Mouse (Mus musculus): ENCODE measurements at regions not wholly inside any gene's neighbourhood (a gene's known extent, or its start where the extent isn't known, plus 50 kb on each side); places are given as distances from the start of the nearest gene placed in this dataset.

DNA sequence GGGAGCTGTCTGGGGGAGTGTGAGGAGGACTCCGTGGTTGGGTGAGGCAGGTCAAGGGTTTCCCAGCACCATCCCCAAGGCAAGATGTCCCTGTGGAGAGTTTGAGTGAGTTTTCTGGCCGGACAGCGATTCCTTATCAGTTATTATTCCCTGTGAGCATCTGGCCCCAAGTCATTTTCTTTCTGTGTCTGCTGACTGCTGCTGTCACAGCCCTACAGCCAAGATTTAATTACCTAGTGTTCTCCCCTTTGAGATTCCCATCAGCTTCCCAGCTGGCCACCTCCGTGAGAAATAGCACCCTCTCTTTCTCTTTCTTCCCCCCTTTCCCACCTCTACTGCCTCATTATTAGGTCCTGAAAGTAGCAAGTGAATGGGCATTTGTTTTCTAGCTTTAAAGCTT lies 88.4 kb downstream of the Cmpk2 start:
- H3K9me3 ChIP-seq (replicated peaks; ENCODE audit: control insufficient read depth, low read length, poor library complexity, severe bottlenecking), result no peaks in the 10 kb centered on the region
- no peak overlapping the region for H3K4me3 ChIP-seq (ENCODE audit: low read depth, low read length)
- H3K9ac ChIP-seq (ENCODE audit: low read depth, low read length), result no peak overlapping the region
- H3K4me2 ChIP-seq (ENCODE audit: low read length), result no peak overlapping the region
- 1% methylated on average over 4 of the region's 4 CpGs for WGBS
- H3K36me3 ChIP-seq (ENCODE audit: control insufficient read depth, insufficient read depth, low read length), result no peaks in the 10 kb centered on the region
- H3K4me1 ChIP-seq (ENCODE audit: control insufficient read depth, insufficient read depth, low read length), result peaks cover 9% of the 10 kb centered on the region
- no peak for ATAC-seq
- no peak overlapping the region for H3K27ac ChIP-seq (ENCODE audit: low read length)
- H3K27me3 ChIP-seq (ENCODE audit: control insufficient read depth, insufficient read depth, low read depth, low read length), result no peaks in the 10 kb centered on the region

GRCm38 (mm10) chr12:26551168-26551926 lies 82.3 kb downstream of the Cmpk2 start:
- peak overlapping the region; percentile 39; the same call in 1 of the 2 replicates for H3K27ac ChIP-seq (ENCODE audit: low read length)
- H3K4me1 ChIP-seq (ENCODE audit: control insufficient read depth, insufficient read depth, low read length), result peaks cover 21% of the 10 kb centered on the region
- no peaks in the 10 kb centered on the region; the same call in 1 of the 2 replicates for H3K9me3 ChIP-seq (replicated peaks; ENCODE audit: control insufficient read depth, low read length, poor library complexity, severe bottlenecking)
- no peaks in the 10 kb centered on the region for H3K36me3 ChIP-seq (ENCODE audit: control insufficient read depth, insufficient read depth, low read length)
- no peak overlapping the region for H3K4me3 ChIP-seq (ENCODE audit: low read depth, low read length)
- 32% methylated on average over 10 of the region's 10 CpGs for WGBS
- 0 out of 2 replicates have a peak overlapping the region, but pooled peaks have one; percentile 28 for H3K9ac ChIP-seq (ENCODE audit: low read depth, low read length)
- ATAC-seq, result peak; percentile 62; the same call in 1 of the 2 replicates
- no peaks in the 10 kb centered on the region for H3K27me3 ChIP-seq (ENCODE audit: control insufficient read depth, insufficient read depth, low read depth, low read length)
- H3K4me2 ChIP-seq (ENCODE audit: low read length), result no peak overlapping the region

DNA sequence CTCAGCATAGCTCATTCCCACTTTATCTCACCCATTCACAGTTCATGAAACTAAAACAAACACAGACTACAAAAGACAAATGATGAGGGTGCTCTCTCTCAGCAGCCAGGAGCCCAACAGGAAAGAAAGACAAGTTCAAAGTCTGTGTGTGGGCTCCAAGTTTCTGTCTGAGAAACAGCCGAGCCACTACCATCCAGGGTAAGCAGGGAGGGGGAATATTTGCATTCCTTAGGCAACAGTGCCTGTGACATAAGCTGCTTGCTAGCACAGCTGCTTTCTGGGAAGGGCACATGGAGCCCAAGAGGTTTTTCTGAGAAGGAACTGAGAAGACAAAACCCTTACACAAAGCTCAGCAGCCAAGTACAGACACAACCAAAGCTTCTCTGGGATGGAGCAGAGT lies 78.5 kb downstream of the Cmpk2 start:
- Histone ChIP-seq H3K4me1 (ENCODE audit: control insufficient read depth, insufficient read depth, low read length) (peaks cover 21% of the 10 kb centered on the region), H3K27me3 (ENCODE audit: control insufficient read depth, insufficient read depth, low read depth, low read length) (no peaks in the 10 kb centered on the region), H3K27ac (ENCODE audit: low read length) (no peak overlapping the region), H3K4me3 (ENCODE audit: low read depth, low read length) (no peak overlapping the region), H3K9me3 (replicated peaks; ENCODE audit: control insufficient read depth, low read length, poor library complexity, severe bottlenecking) (no peaks in the 10 kb centered on the region; the same call in 1 of the 2 replicates), H3K4me2 (ENCODE audit: low read length) (no peak overlapping the region), H3K9ac (ENCODE audit: low read depth, low read length) (no peak overlapping the region), H3K36me3 (ENCODE audit: control insufficient read depth, insufficient read depth, low read length) (no peaks in the 10 kb centered on the region)
- no peak for ATAC-seq
- WGBS, result 30% methylated on average over 1 of the region's 1 CpGs

- Histone ChIP-seq H3K4me3 (ENCODE audit: low read depth, low read length) (no peak overlapping the region), H3K36me3 (ENCODE audit: control insufficient read depth, insufficient read depth, low read length) (no peaks in the 10 kb centered on the region), H3K27ac (ENCODE audit: low read length) (no peak overlapping the region), H3K9me3 (replicated peaks; ENCODE audit: control insufficient read depth, low read length, poor library complexity, severe bottlenecking) (no peaks in the 10 kb centered on the region; the same call in 1 of the 2 replicates), H3K4me2 (ENCODE audit: low read length) (no peak overlapping the region), H3K27me3 (ENCODE audit: control insufficient read depth, insufficient read depth, low read depth, low read length) (no peaks in the 10 kb centered on the region), H3K4me1 (ENCODE audit: control insufficient read depth, insufficient read depth, low read length) (peaks cover 14% of the 10 kb centered on the region), H3K9ac (ENCODE audit: low read depth, low read length) (no peak overlapping the region)
- no peak for ATAC-seq
- WGBS, result 82% methylated on average over 6 of the region's 6 CpGs
Measured at GRCm38 (mm10) chr12:26546361-26546760, 77.4 kb downstream of the Cmpk2 start.

DNA sequence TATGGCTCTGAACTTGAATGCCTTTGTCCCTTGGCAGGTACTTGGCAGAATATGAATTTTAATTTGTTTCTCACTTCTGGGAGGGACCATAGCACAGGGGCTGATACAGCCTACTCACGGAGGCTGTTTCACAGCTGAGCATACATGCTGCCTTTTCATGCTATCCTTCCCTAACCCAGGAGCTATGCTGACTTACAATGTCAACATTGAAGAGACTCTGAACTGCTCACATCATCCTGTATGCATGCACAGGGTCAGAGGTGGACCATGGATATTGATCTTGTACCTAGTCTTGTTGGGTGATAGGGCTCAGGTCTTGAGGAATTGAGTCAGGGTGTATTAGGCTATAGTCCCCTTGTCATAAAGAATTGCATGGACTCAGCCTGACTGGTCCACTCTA lies 74.5 kb downstream of the Cmpk2 start:
- WGBS, result 63% methylated on average over 1 of the region's 1 CpGs
- H3K36me3 ChIP-seq (ENCODE audit: control insufficient read depth, insufficient read depth, low read length), result no peaks in the 10 kb centered on the region
- no peaks in the 10 kb centered on the region for H3K4me1 ChIP-seq (ENCODE audit: control insufficient read depth, insufficient read depth, low read length)
- H3K27ac ChIP-seq (ENCODE audit: low read length), result no peak overlapping the region
- H3K9me3 ChIP-seq (replicated peaks; ENCODE audit: control insufficient read depth, low read length, poor library complexity, severe bottlenecking), result no peaks in the 10 kb centered on the region
- H3K9ac ChIP-seq (ENCODE audit: low read depth, low read length), result no peak overlapping the region
- no peak overlapping the region for H3K4me2 ChIP-seq (ENCODE audit: low read length)
- no peak for ATAC-seq
- no peak overlapping the region for H3K4me3 ChIP-seq (ENCODE audit: low read depth, low read length)
- no peaks in the 10 kb centered on the region for H3K27me3 ChIP-seq (ENCODE audit: control insufficient read depth, insufficient read depth, low read depth, low read length)

- Histone ChIP-seq H3K36me3 (ENCODE audit: control insufficient read depth, insufficient read depth, low read length) (no peaks in the 10 kb centered on the region), H3K4me1 (ENCODE audit: control insufficient read depth, insufficient read depth, low read length) (no peaks in the 10 kb centered on the region), H3K9ac (ENCODE audit: low read depth, low read length) (no peak overlapping the region), H3K9me3 (replicated peaks; ENCODE audit: control insufficient read depth, low read length, poor library complexity, severe bottlenecking) (no peaks in the 10 kb centered on the region), H3K4me3 (ENCODE audit: low read depth, low read length) (no peak overlapping the region), H3K4me2 (ENCODE audit: low read length) (no peak overlapping the region), H3K27me3 (ENCODE audit: control insufficient read depth, insufficient read depth, low read depth, low read length) (no peaks in the 10 kb centered on the region), H3K27ac (ENCODE audit: low read length) (no peak overlapping the region)
- no peak for ATAC-seq
- WGBS, result 26% methylated on average over 2 of the region's 2 CpGs
Measured at GRCm38 (mm10) chr12:26542451-26542850, 73.4 kb downstream of the Cmpk2 start.

DNA sequence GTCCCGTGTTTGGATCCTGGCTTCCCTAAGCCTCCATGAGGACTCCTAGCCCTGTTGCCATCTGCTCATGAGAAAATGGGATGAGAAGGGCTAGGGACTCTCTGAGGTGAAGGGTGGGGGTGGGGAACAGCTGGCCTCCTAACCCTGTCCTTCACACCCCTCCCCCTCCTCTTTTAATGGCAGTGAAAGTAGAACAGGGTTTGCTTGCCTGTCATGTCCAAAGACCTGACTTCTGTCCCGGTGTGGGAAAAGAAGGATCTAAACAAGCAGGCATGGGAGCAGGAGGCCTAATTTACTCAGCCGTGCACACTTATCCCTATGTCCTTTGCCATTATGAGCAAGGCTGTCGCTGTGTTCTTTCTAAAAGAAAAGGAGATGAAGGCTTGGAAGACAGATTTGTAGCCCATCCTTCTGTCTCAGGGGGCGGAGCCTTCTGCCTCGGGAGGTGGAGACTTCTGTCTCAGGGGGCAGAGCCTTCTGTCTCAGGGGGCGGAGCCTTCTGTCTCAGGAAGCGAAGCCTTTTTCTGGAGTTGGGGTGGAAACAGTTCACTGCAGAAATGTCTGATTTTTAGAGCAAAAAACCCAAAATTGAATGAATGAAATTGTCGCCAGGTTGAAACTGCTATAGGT lies 66.4 kb downstream of the Cmpk2 start:
- H3K27ac ChIP-seq (ENCODE audit: low read length), result no peak overlapping the region
- no peak for ATAC-seq
- 65% methylated on average over 9 of the region's 9 CpGs for WGBS

GRCm38 (mm10) chr12:26534229-26535105 lies 65.5 kb downstream of the Cmpk2 start:
- Histone ChIP-seq H3K27me3 (ENCODE audit: control insufficient read depth, insufficient read depth, low read depth, low read length) (no peaks in the 10 kb centered on the region), H3K9me3 (replicated peaks; ENCODE audit: control insufficient read depth, low read length, poor library complexity, severe bottlenecking) (no peaks in the 10 kb centered on the region), H3K9ac (ENCODE audit: low read depth, low read length) (peak overlapping the region; percentile 25; the same call in 1 of the 2 replicates), H3K36me3 (ENCODE audit: control insufficient read depth, insufficient read depth, low read length) (no peaks in the 10 kb centered on the region), H3K4me2 (ENCODE audit: low read length) (peak overlapping the region; percentile 40), H3K4me3 (ENCODE audit: low read depth, low read length) (no peak overlapping the region), H3K4me1 (ENCODE audit: control insufficient read depth, insufficient read depth, low read length) (peaks cover 21% of the 10 kb centered on the region), H3K27ac (ENCODE audit: low read length) (peak overlapping the region; percentile 84)
- WGBS, result 19% methylated on average over 9 of the region's 9 CpGs
- ATAC-seq, result peak; percentile 29; the same call in 1 of the 2 replicates

More for the DNA sequence above, 66.4 kb downstream of the Cmpk2 start:
- Histone ChIP-seq H3K4me3 (ENCODE audit: low read depth, low read length) (no peak overlapping the region), H3K4me1 (ENCODE audit: control insufficient read depth, insufficient read depth, low read length) (peaks cover 21% of the 10 kb centered on the region), H3K9me3 (replicated peaks; ENCODE audit: control insufficient read depth, low read length, poor library complexity, severe bottlenecking) (no peaks in the 10 kb centered on the region), H3K27me3 (ENCODE audit: control insufficient read depth, insufficient read depth, low read depth, low read length) (no peaks in the 10 kb centered on the region), H3K4me2 (ENCODE audit: low read length) (no peak overlapping the region), H3K36me3 (ENCODE audit: control insufficient read depth, insufficient read depth, low read length) (no peaks in the 10 kb centered on the region), H3K9ac (ENCODE audit: low read depth, low read length) (no peak overlapping the region)
